Comparison of ENCODE assay signal across 16 mouse cellular contexts in the genomic region with DNA sequence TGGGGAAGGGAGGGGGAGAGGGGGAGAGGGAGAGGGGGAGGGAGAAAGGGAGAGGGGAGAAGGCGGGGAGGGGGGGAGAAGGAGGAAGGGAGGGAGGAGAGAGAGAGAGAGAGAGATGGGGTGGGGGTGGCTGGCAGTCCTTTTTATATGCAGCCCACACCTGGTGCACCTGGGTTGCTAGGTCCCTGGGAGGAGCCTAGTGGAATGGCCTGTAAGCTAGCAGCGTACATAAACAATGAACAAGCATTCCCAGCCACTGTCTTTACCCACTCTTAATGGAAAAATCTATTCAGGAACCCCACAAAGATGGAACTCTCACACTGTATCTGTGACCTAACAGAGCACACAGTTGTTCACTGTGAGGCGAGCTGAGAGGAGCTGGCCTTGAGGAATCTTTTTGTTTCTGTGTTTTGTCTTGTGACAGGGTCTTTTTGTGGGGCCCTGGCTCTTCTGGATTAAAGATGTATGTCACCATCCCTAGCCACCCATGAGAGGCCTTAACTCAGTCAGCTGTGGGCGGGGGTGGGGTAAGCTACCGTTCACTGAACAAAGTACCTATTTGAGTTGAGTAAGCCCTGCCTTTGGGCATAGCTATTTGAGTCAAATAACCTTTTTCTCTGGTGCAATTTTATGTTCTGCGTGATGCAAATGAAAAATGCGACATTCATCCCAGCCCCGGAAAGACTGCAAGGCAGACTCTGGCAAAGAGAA. TPM values are rescaled to one million over a fixed set of nuclear protein-coding genes. Genes with fewer than 3 reads are reported as not detected.
DNase-seq lines count a peak whose midpoint lies in the region; ATAC-seq lines count a peak whose summit lies in the region.
"Had no signal": no experiment of that assay in that cellular context is flagged by ENCODE, and none has a peak within 500 bp of the region (broad histone marks: within the 10 kb centered on the region; RNA-seq: fewer than 3 reads in every experiment).

No protein-coding gene starts in this region.

- no peak for DNase-seq in midbrain, embryonic 11.5 days (ENCODE audit: low spot score, missing footprints)
- no peak for DNase-seq in midbrain, embryonic 10.5 days (ENCODE audit: low spot score)
- no peak for DNase-seq in adrenal gland, postnatal 4 days (ENCODE audit: low spot score in 2 of 2)
- no peak for DNase-seq in thymus, postnatal 4 days
- DNase-seq: adrenal gland, postnatal 25 days; heart, adult 18-20 months; kidney, postnatal 25 days; layer of hippocampus, postnatal 36 days; lung, adult 2 months had no signal

- no peaks in the 10 kb centered on the region for H3K36me3 ChIP-seq in midbrain, embryonic 11.5 days (ENCODE audit: control insufficient read depth, insufficient read depth, low read length)
- no peaks in the 10 kb centered on the region for H3K36me3 ChIP-seq in midbrain, embryonic 10.5 days
- no peaks in the 10 kb centered on the region for H3K36me3 ChIP-seq in forebrain, embryonic 16.5 days (ENCODE audit: control insufficient read depth, insufficient read depth)
- H3K36me3 ChIP-seq in limb, embryonic 13.5 days = no peaks in the 10 kb centered on the region
- H3K36me3 ChIP-seq in neural tube, embryonic 15.5 days = no peaks in the 10 kb centered on the region

- peaks cover 10% of the 10 kb centered on the region for H3K4me1 ChIP-seq in midbrain, embryonic 11.5 days (ENCODE audit: control insufficient read depth, insufficient read depth, low read length)
- peaks cover 23% of the 10 kb centered on the region for H3K4me1 ChIP-seq in midbrain, embryonic 10.5 days
- H3K4me1 ChIP-seq in forebrain, embryonic 16.5 days (replicated peaks; ENCODE audit: control insufficient read depth, insufficient read depth, low read length) = peaks cover 18% of the 10 kb centered on the region
- H3K4me1 ChIP-seq in limb, embryonic 13.5 days = peaks cover 16% of the 10 kb centered on the region
- peaks cover 23% of the 10 kb centered on the region for H3K4me1 ChIP-seq in neural tube, embryonic 15.5 days

- no peaks in the 10 kb centered on the region for H3K27me3 ChIP-seq in midbrain, embryonic 11.5 days (ENCODE audit: control insufficient read depth, insufficient read depth, low read length)
- no peaks in the 10 kb centered on the region for H3K27me3 ChIP-seq in midbrain, embryonic 10.5 days (ENCODE audit: low read depth, poor library complexity, severe bottlenecking)
- no peaks in the 10 kb centered on the region for H3K27me3 ChIP-seq in forebrain, embryonic 16.5 days (replicated peaks; ENCODE audit: control insufficient read depth, insufficient read depth, low read length)
- no peaks in the 10 kb centered on the region for H3K27me3 ChIP-seq in limb, embryonic 13.5 days
- no peaks in the 10 kb centered on the region for H3K27me3 ChIP-seq in neural tube, embryonic 15.5 days (replicated peaks)

- no peak overlapping the region for H3K4me2 ChIP-seq in midbrain, embryonic 11.5 days
- no peak overlapping the region for H3K4me2 ChIP-seq in forebrain, embryonic 16.5 days (ENCODE audit: low read length)
- peak overlapping the region; percentile 9; the same call in 1 of the 2 replicates for H3K4me2 ChIP-seq in limb, embryonic 13.5 days (replicated peaks)
- H3K4me2 ChIP-seq in neural tube, embryonic 15.5 days = no peak overlapping the region

- no peaks in the 10 kb centered on the region for H3K9me3 ChIP-seq in midbrain, embryonic 11.5 days (ENCODE audit: control insufficient read depth, low read length)
- H3K9me3 ChIP-seq in midbrain, embryonic 10.5 days (replicated peaks) = no peaks in the 10 kb centered on the region
- no peaks in the 10 kb centered on the region for H3K9me3 ChIP-seq in forebrain, embryonic 16.5 days (ENCODE audit: control insufficient read depth, low read length)
- no peaks in the 10 kb centered on the region for H3K9me3 ChIP-seq in limb, embryonic 13.5 days
- H3K9me3 ChIP-seq in neural tube, embryonic 15.5 days (replicated peaks) = no peaks in the 10 kb centered on the region

- ATAC-seq in midbrain, embryonic 11.5 days (ENCODE audit: low FRiP score) = 0 out of 2 replicates have a peak, but pooled peaks have one; percentile 27
- no peak for ATAC-seq in forebrain, embryonic 16.5 days
- no peak for ATAC-seq in limb, embryonic 13.5 days (ENCODE audit: low FRiP score, low read depth)
- ATAC-seq in neural tube, embryonic 15.5 days (ENCODE audit: low FRiP score) = peak; percentile 48
- ATAC-seq in megakaryocyte progenitor cell, adult 5-6 weeks (replicated peaks; ENCODE audit: poor library complexity) = no peak
- ATAC-seq: intestine, postnatal 0 days had no signal

- H3K4me3 ChIP-seq in midbrain, embryonic 11.5 days (ENCODE audit: low read depth, low read length) = no peak overlapping the region
- H3K4me3 ChIP-seq in midbrain, embryonic 10.5 days = no peak overlapping the region
- no peak overlapping the region for H3K4me3 ChIP-seq in forebrain, embryonic 16.5 days (replicated peaks; ENCODE audit: low read length)
- H3K4me3 ChIP-seq in limb, embryonic 13.5 days = no peak overlapping the region
- no peak overlapping the region for H3K4me3 ChIP-seq in neural tube, embryonic 15.5 days (replicated peaks)
- H3K4me3 ChIP-seq: erythroblast, embryonic 14.5 days had no signal

- no peak overlapping the region for H3K9ac ChIP-seq in midbrain, embryonic 11.5 days (ENCODE audit: low read length)
- 0 out of 2 replicates have a peak overlapping the region, but pooled peaks have one; percentile 2 for H3K9ac ChIP-seq in forebrain, embryonic 16.5 days (replicated peaks; ENCODE audit: low read depth, low read length)
- no peak overlapping the region for H3K9ac ChIP-seq in limb, embryonic 13.5 days
- H3K9ac ChIP-seq in neural tube, embryonic 15.5 days (replicated peaks) = no peak overlapping the region

- no peak overlapping the region for H3K27ac ChIP-seq in midbrain, embryonic 11.5 days (ENCODE audit: low read depth, low read length)
- no peak overlapping the region; the same call in 1 of the 2 replicates for H3K27ac ChIP-seq in midbrain, embryonic 10.5 days (replicated peaks)
- peak overlapping the region; percentile 18; the same call in 1 of the 2 replicates for H3K27ac ChIP-seq in forebrain, embryonic 16.5 days (ENCODE audit: low read length)
- H3K27ac ChIP-seq in limb, embryonic 13.5 days = peak overlapping the region; percentile 55; the same call in 1 of the 2 replicates
- H3K27ac ChIP-seq in neural tube, embryonic 15.5 days (replicated peaks) = peak overlapping the region; percentile 63; the same call in 1 of the 2 replicates

- WGBS in midbrain, embryonic 11.5 days = 37% methylated on average over 8 of the region's 8 CpGs
- WGBS in midbrain, embryonic 10.5 days = 38% methylated on average over 8 of the region's 8 CpGs
- WGBS in forebrain, embryonic 16.5 days = 36% methylated on average over 8 of the region's 8 CpGs
- WGBS in limb, embryonic 13.5 days = 35% methylated on average over 8 of the region's 8 CpGs
- 24% methylated on average over 8 of the region's 8 CpGs for WGBS in neural tube, embryonic 15.5 days

RNA-seq across cellular contexts. Expression of a gene that starts 30.1 kb away (rescaled TPM):
- polyA plus RNA-seq in midbrain, embryonic 11.5 days (2014; fragmentation: Nextera tagmentation; extraction: Ambion mirVana) = 23.4 and 23.5 TPM in 2 replicates
- polyA plus RNA-seq in midbrain, embryonic 10.5 days (2016; fragmentation: Nextera tagmentation; extraction: Ambion mirVana) = 12.1 and 21.1 TPM in 2 replicates
- 55.6 and 62.2 TPM in 2 replicates for polyA plus RNA-seq in forebrain, embryonic 16.5 days (2015; fragmentation: Nextera tagmentation; extraction: Ambion mirVana)
- 32.2 and 32.5 TPM in 2 replicates for polyA plus RNA-seq in limb, embryonic 13.5 days (2015; fragmentation: Nextera tagmentation; extraction: Ambion mirVana)
- polyA plus RNA-seq in neural tube, embryonic 15.5 days (2015; fragmentation: Nextera tagmentation; extraction: Ambion mirVana) = 24.9 and 25.8 TPM in 2 replicates
- total RNA-seq in megakaryocyte progenitor cell, adult 5-6 weeks (2015) = 0.79 TPM in 1 of 2 replicates, not detected in the other
- 1.5 TPM in 1 of 2 replicates, not detected in the other for total RNA-seq in megakaryocyte progenitor cell, adult 5-6 weeks (2017)
- 10 to 100 TPM in 1 of 2 experiments, 1 to 10 TPM in 1; 6.3 to 12.6 TPM for total RNA-seq in adrenal gland, postnatal 4 days (2021)
- total RNA-seq: MEL had no signal
- polyA plus RNA-seq: erythroblast, embryonic 14.5 days had no signal

Comparison
In these comparisons a context has a peak if more than half of its experiments do, and no peak if none do; other contexts are left out.
1. ATAC-seq: peak in midbrain, embryonic 11.5 days (single experiment) and neural tube, embryonic 15.5 days (single experiment); none in forebrain, embryonic 16.5 days (single experiment), limb, embryonic 13.5 days (single experiment) and megakaryocyte progenitor cell, adult 5-6 weeks (single experiment).
2. H3K27ac ChIP-seq: peak in forebrain, embryonic 16.5 days (single experiment), limb, embryonic 13.5 days (single experiment) and neural tube, embryonic 15.5 days (single experiment); none in midbrain, embryonic 11.5 days (single experiment) and midbrain, embryonic 10.5 days (single experiment).